Mouse (Mus musculus) CD8-positive naive resting alpha-beta T cell, adult 2 months (primary cell): ENCODE results near the gene Ablim1.

ENCODE experiments used
- DNase-seq, 2 experiments: peaks; one replicate each; pipeline ENCODE4 v3.0.0; 2022; ENCODE audit warnings: low read depth in 2 of 2, low spot score in 2 of 2

Ablim1 gene

DNA sequence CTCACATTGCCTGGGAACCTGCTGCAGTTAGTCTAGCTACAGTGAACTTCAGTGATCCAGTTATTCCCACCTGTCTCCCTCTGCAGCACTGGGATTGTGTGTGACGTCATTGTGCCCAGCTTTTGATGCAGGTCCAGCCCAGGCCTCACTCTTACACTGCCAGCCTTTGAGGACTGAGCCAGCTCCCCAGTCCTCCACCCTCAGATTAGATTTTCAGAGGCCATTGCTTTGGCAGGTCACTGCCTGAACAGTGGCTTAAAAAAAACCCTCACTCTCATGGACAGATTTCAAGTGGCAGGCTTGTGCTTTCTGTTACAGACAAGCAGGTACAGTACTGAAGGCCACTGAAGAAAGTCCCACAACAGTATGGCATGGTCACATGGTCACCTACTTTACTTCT, 30.0 kb upstream of the Ablim1 start:
- no peak for DNase-seq

DNA sequence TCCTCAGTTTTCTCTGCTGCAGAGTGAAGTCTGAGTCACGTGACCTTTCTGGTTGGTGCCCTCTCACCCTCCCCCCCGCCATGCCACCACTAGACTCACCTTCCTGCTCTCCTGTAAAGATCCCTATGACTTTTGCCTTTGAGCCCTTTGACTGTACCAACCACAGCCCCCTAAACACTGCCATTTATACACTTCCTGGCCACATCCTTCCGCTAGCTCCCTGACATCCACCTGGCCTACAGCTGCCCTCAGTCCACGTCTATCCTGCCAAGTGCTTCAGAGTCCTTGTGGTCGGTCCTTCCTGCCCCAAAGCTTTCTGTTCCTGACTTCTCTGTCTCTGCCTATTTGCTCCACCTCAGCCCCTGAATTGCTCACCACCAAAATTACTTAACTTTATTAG, 29.1 kb upstream of the Ablim1 start:
- DNase-seq = peak in 1 of 2 experiments; percentile 41

GRCm38 (mm10) chr19:57340900-57341742, 26.4 kb upstream of the Ablim1 start:
- DNase-seq = no peak

GRCm38 (mm10) chr19:57339281-57339864, 24.7 kb upstream of the Ablim1 start:
- no peak for DNase-seq

GRCm38 (mm10) chr19:57335135-57335534, 20.4 kb upstream of the Ablim1 start:
- no peak for DNase-seq

DNA sequence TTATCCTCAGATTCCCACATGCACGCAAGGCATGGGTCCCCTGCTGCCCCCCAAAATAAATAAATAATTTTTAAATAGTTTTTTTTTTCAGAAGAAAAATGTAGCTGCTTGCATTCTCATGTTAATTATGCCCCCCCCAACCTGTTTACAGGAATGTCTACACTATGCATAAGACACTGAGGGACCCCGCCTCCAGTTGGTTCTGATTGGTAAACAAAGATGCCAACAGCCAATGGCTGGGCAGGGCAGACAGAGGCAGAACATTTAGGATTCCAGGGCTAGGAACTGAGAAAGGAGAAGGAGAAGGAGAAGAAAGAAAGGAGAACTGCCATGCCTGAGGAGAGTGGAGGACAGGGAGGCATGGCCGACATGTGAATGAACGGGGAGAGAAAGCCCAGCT, 18.6 kb upstream of the Ablim1 start:
- no peak for DNase-seq

GRCm38 (mm10) chr19:57331237-57331636, 16.5 kb upstream of the Ablim1 start:
- no peak for DNase-seq

GRCm38 (mm10) chr19:57330309-57330708, 15.6 kb upstream of the Ablim1 start:
- DNase-seq = no peak

GRCm38 (mm10) chr19:57328792-57329191, 14.1 kb upstream of the Ablim1 start:
- DNase-seq = peak; percentile 26 to 45

- DNase-seq = no peak
Measured at GRCm38 (mm10) chr19:57328269-57328668, 13.6 kb upstream of the Ablim1 start.

- no peak for DNase-seq
Measured at GRCm38 (mm10) chr19:57327679-57328078, 13.0 kb upstream of the Ablim1 start.

DNA sequence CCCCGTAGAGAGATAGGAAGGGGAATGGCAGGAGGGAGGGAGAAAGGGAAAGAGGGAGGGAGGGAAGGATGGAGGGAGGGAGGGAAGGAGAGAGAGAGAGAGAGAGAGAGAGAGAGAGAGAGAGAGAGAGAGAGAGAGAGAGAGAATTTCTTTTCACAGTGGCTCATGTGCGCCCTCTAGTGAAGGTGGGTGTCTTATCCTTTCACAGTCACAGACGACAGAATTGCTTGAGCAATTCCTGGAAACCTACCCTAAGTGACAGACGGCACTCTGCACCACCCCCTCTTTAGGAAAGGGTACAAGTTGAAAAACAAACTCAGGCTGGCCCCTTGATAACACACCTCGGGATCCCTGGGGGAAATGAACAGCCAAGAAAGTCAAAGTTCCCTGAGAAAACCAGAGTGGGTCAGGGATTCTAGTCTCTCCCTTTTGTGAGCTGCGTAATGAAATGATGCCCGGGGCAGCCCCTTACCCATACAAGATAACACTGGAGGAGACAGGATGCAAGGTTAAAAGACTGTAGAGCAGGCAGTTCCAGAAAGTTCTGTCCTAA, 11.1 kb upstream of the Ablim1 start:
- DNase-seq = peak; percentile 45 to 63

- no peak for DNase-seq
Measured at GRCm38 (mm10) chr19:57323087-57323486, 8.4 kb upstream of the Ablim1 start.

- no peak for DNase-seq
Measured at GRCm38 (mm10) chr19:57322491-57322890, 7.8 kb upstream of the Ablim1 start.

- DNase-seq = no peak
Measured at GRCm38 (mm10) chr19:57321839-57322238, 7.1 kb upstream of the Ablim1 start.

DNA sequence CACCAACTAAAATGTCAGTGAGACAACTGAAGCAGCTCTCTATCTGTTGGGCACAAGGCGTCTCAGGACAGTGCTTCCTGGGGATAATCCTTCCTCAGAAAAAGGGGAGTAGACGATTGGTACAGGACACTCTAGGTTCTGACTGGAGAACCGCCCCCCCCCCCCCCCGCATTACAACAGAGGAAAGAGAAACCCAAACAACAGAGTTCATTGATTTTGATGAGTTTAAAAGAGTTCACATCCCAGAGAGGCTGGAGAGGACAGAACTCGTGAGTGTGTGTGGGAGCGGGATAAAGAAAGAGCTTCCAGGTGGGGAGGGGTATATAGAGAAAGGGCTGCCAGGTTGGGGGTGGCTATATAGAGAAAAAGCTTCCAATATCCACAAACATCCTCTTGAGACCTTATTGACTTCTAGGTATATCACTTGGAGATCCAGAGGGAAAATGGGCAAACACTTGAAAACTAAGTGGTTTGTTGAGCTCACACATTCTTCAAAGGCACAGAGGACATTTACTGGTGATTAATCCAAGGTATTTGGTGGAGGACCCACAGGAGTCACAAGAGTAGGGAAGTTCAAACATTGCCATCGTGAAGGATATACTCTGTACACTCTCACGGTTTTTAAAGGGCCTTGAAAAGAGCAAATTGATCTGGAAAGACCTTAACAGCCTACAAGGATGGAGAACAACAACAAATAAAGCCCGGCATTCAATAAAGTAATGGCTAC, 6.1 kb upstream of the Ablim1 start:
- DNase-seq = no peak

GRCm38 (mm10) chr19:57316597-57316996, 1.9 kb upstream of the Ablim1 start:
- no peak for DNase-seq

- no peak for DNase-seq
Measured at GRCm38 (mm10) chr19:57315013-57315565, 370 bp upstream of the Ablim1 start.

GRCm38 (mm10) chr19:57313891-57314345, 801 bp downstream of the Ablim1 start:
- DNase-seq = no peak

- DNase-seq = no peak
Measured at GRCm38 (mm10) chr19:57313226-57313625, 1.5 kb downstream of the Ablim1 start.

- DNase-seq = no peak
Measured at GRCm38 (mm10) chr19:57309980-57310379, 4.7 kb downstream of the Ablim1 start.
